Mouse (Mus musculus) limb, embryonic 14.5 days (tissue): ENCODE measurements around the gene Cpt1b. TPM values are rescaled to one million over a fixed set of nuclear protein-coding genes. Genes with fewer than 3 reads are reported as not detected.
A peak's percentile ranks its signal among the peaks of the same experiment; 100 is the strongest.

Experiments used
- ATAC-seq: fragments of 200-750 bp; cut with Nextera tagmentation; 2 replicates; pipeline ENCODE4 v1.8.0; 2017; ENCODE audit warnings: low read depth, moderate number of reproducible peaks, moderate TSS enrichment; ENCODE audit not compliant: low FRiP score
- DNase-seq: peaks from one replicate; pipeline ENCODE4 v3.0.0-alpha.2; 2015; ENCODE audit warnings: low spot score
- H3K27ac ChIP-seq: fragments of 300-500 bp; sonication (generic); replicated peaks from 2 replicates; pipeline ENCODE4 v1.5.1; 2014; ENCODE audit warnings: low read depth, mild to moderate bottlenecking, low read length, moderate library complexity, mixed read lengths
- H3K27me3 ChIP-seq: fragments of 300-500 bp; sonication (generic); 2 replicates; pipeline ENCODE4 v1.6.1; 2014; ENCODE audit warnings: low read length, mixed read lengths; ENCODE audit not compliant: control insufficient read depth, insufficient read depth
- H3K36me3 ChIP-seq: fragments of 300-500 bp; sonication (generic); 2 replicates; pipeline ENCODE4 v1.6.1; 2014; ENCODE audit warnings: mild to moderate bottlenecking, low read length, moderate library complexity, mixed read lengths; ENCODE audit not compliant: control insufficient read depth, insufficient read depth
- H3K4me1 ChIP-seq: fragments of 300-500 bp; sonication (generic); 2 replicates; pipeline ENCODE4 v1.6.1; 2014; ENCODE audit warnings: antibody characterized with exemption, low read length, mixed read lengths; ENCODE audit not compliant: control insufficient read depth, insufficient read depth
- H3K4me2 ChIP-seq: fragments of 300-500 bp; sonication (generic); replicated peaks from 2 replicates; pipeline ENCODE4 v1.6.1; 2014; ENCODE audit warnings: low read depth, mild to moderate bottlenecking, low read length, moderate library complexity; ENCODE audit not compliant: severe bottlenecking
- H3K4me3 ChIP-seq: fragments of 300-500 bp; sonication (generic); replicated peaks from 2 replicates; pipeline ENCODE4 v1.5.1; 2014; ENCODE audit warnings: low read length
- H3K9ac ChIP-seq: fragments of 300-500 bp; sonication (generic); 2 replicates; pipeline ENCODE4 v1.6.1; 2014; ENCODE audit warnings: mild to moderate bottlenecking, low read depth, low read length, moderate library complexity; ENCODE audit not compliant: severe bottlenecking
- H3K9me3 ChIP-seq: fragments of 300-500 bp; sonication (generic); 2 replicates; pipeline ENCODE4 v1.6.1; 2016; ENCODE audit warnings: low read length; ENCODE audit not compliant: control insufficient read depth
- POLR2A ChIP-seq: fragments of 200-500 bp; IDR thresholded peaks from 2 replicates; pipeline ENCODE4 v1.8.0; 2012; ENCODE audit warnings: inconsistent platforms, mild to moderate bottlenecking, moderate library complexity, borderline replicate concordance; ENCODE audit not compliant: insufficient read depth, insufficient read length; ENCODE audit errors: extremely low read depth
- WGBS: fragments of 180-500 bp; shearing (Covaris S2); extraction: QIAGEN DNeasy Blood & Tissue Kit; methylation state at CpG from one replicate; pipeline ENCODE4 v1.1.7; 2014; 5-methylcytosine and 5-hydroxymethylcytosine counted together
- polyA plus RNA-seq, 2 experiments: library from polyadenylated mRNA; depleted of rRNA in 1 of 2; stranded (reverse) in 1 of 2; unstranded in 1 of 2; fragments of >200 nt; fragmentation: Nextera tagmentation in 1 of 2; extraction: Ambion mirVana in 1 of 2; gene quantifications; 2 replicates each; pipeline versions ENCODE4 v1.2.1 to v1.2.3; 2012 to 2014

Gene Cpt1b
- polyA plus RNA-seq, 2 experiments, result 0.63 to 3.7 TPM

DNA sequence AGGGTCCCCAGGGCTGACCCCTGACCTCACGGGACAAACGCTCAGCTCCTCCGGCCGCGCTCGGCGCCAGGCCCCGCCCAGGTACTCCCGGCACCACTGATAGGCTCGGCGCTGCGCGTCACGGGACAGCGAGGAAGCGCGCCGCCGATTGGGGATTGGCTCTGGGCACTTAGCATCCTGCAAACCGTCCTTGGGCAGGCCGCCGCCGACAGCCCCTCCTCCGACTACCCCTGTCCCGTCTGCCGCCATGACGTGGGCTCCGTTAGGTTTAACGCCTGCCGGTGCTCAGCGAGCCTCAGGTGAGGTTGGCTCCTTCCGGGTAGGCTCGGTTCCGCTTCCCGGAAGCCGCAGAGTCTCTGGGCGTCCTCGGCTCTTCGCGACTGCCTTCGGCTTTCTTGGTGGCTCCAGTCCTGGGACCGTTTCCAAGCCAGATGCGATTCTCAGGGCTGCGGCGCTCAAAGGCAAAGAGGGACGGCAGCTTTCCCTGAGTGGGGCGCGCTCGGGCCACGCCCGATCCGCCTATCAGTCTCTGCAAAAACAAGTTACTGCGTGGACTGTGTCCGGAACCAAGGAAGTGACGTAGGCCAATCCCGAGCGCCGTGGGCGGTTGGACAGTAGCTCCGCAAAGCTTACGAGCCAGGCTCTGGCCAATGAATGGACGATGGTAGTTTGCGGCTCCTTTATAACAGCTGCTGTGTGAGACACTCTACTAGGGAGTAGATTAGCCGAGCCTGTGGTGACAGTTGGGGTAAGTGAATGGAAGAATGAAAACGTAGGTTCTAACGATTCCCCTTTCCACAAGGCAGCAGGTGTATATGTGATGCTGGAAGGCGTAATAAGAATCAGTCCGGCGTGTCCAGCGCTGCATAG is 3.9 kb upstream of the Cpt1b start, which contains the start of the genes C730034F03Rik, Gm44502 and Chkb:
Gene C730034F03Rik (plus strand): TSS at position 238 of the 870 bp plus-strand sequence.
Gene Gm44502 (minus strand): TSS at position 345 of the 870 bp plus-strand sequence.
Gene Chkb (minus strand): TSS at position 557 of the 870 bp plus-strand sequence.
- 0 out of 2 replicates have a peak, but pooled peaks have one; percentile 33 for TF ChIP-seq POLR2A
- Histone ChIP-seq H3K4me3 (peak within 1 kb of the TSS; percentile 68), H3K4me2 (peak within 1 kb of the TSS; percentile 92), H3K36me3 (peaks cover 19% of the 10 kb centered on the region), H3K27ac (peak within 1 kb of the TSS; percentile 92), H3K4me1 (peaks cover 6% of the 10 kb centered on the region), H3K9me3 (no peaks in the 10 kb centered on the region), H3K9ac (peak within 1 kb of the TSS; percentile 72), H3K27me3 (no peaks in the 10 kb centered on the region)
- under 1% methylated on average over 63 of the region's 70 CpGs for WGBS
- peak; percentile 93 for ATAC-seq
- DNase-seq, result peak; percentile 93

DNA sequence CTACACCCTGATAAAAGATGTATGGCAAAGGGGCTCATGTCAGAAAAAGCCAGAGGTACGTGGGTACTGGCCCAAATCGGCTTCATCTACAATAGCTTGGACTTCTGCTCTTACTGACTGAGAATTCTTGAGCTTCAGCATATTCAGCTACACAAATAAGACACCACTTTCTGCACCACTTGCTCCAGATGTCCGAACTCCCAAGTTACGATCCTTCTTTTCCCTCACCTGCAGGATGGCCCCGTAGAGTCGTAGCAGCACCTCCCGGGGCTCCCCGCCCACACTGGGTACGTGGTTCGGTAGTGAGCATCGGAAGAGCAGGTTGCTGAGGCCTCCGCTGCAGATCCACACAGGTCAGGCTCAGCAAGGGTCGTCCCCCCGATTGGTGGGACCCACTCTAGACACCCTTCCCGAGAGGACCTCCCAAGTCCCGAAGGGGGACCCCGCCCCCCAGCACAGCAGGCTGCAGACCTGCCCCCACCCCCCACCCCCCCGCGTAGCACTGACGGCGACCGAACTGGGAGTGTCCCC is 3.2 kb upstream of the Cpt1b start:
- ATAC-seq (peak; percentile 18; the same call in 1 of the 2 replicates), DNase-seq (no peak)
- TF ChIP-seq POLR2A, result no peak
- Histone ChIP-seq H3K27me3 (no peaks in the 10 kb centered on the region), H3K9me3 (no peaks in the 10 kb centered on the region), H3K9ac (peak overlapping the region; percentile 72), H3K4me3 (peak overlapping the region; percentile 68), H3K36me3 (peaks cover 19% of the 10 kb centered on the region), H3K4me1 (peaks cover 6% of the 10 kb centered on the region), H3K4me2 (peak overlapping the region; percentile 92), H3K27ac (peak overlapping the region; percentile 92; the same call in 1 of the 2 replicates)
- WGBS, result 7% methylated on average over 19 of the region's 22 CpGs

DNA sequence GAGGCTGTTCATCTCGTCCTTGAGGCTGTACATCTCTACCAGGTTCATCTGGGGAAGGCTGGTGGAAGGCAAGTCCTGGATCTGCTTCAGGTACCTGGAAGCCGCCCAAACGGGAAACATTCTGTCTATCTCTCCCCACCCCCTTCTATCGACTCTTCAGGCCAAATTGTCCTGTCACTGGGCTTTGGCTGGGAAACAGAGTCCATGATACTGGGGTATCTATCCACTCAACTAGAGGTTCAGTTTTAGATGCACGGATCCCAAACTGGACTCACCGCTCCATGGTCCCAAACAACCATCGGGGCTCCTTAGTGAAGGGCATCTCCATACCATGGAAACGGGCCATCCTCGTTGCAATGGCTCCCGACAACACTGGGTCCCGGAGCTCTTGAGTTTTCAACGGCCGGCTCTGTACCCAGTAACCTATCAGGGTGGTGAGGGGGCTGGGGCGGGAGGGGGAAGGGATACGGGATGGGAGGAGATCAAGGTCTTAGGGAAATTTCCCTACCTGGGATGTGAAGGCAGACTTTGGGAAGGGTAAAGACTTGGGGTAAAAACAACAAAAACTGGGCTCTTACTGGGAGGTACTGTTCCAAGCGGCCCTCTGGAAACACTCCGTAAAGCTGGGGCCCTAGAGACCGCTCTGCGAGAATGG is 2.6 kb upstream of the Cpt1b start:
- DNase-seq, result no peak
- 82% methylated on average over 19 of the region's 19 CpGs for WGBS

DNA sequence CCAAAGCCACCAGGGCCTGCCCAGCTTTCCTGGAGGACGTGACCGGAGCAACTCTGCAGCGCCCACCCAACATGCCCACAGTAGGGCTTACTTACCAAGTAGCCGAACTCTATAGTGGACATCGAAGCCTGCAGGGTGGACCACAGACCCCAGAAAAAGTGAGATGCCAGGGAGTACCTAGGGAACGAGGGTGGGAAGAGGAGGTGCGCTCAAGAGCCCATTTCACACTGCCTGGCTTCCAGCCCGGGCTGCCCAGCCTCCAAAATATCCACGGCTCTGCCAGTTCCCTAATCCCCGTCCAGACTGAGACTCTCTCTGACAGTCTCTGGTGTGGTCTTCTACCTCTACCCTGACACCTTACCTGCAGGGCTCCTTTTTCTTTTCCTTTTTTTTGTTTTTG is 1.1 kb upstream of the Cpt1b start:
- no peak overlapping the region for H3K4me2 ChIP-seq
- peaks cover 6% of the 10 kb centered on the region for H3K4me1 ChIP-seq
- peaks cover 23% of the 10 kb centered on the region for H3K36me3 ChIP-seq
- H3K27me3 ChIP-seq, result no peaks in the 10 kb centered on the region
- ATAC-seq, result no peak
- 92% methylated on average over 9 of the region's 10 CpGs for WGBS
- no peak overlapping the region for H3K9ac ChIP-seq
- no peaks in the 10 kb centered on the region for H3K9me3 ChIP-seq
- H3K27ac ChIP-seq, result no peak overlapping the region
- H3K4me3 ChIP-seq, result no peak overlapping the region
- DNase-seq, result no peak
- no peak for TF ChIP-seq POLR2A

More for the DNA sequence above, 2.6 kb upstream of the Cpt1b start:
- no peak for TF ChIP-seq POLR2A
- peak overlapping the region; percentile 68 for H3K4me3 ChIP-seq
- peak overlapping the region; percentile 72; the same call in 1 of the 2 replicates for H3K9ac ChIP-seq
- H3K27ac ChIP-seq, result no peak overlapping the region
- H3K9me3 ChIP-seq, result no peaks in the 10 kb centered on the region
- H3K36me3 ChIP-seq, result peaks cover 19% of the 10 kb centered on the region
- peak overlapping the region; percentile 92 for H3K4me2 ChIP-seq
- peaks cover 6% of the 10 kb centered on the region for H3K4me1 ChIP-seq
- no peaks in the 10 kb centered on the region for H3K27me3 ChIP-seq
- ATAC-seq, result no peak

DNA sequence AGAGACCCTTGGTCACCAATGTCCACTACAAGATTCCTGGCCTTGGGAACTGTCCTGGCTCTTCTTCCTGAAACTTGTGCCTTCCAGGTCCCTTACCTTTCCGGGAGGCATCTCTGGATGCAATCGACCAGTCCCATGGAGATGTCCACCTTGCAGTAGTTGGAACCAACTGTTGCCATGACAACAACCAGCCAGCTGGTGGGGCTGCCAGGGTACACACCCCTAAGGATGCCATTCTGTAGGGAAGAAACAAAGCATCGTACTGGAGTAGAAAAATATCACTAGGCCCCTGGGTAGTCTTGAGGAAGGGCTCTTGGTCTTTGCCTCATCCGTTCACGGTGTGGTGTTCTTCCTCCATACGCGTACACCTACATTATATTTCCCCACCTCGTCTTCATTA is 1.0 kb downstream of the Cpt1b start:
- Histone ChIP-seq H3K4me2 (no peak overlapping the region), H3K4me1 (peaks cover 6% of the 10 kb centered on the region), H3K4me3 (no peak overlapping the region), H3K27ac (no peak overlapping the region), H3K36me3 (peaks cover 30% of the 10 kb centered on the region), H3K27me3 (no peaks in the 10 kb centered on the region), H3K9ac (no peak overlapping the region), H3K9me3 (no peaks in the 10 kb centered on the region)
- DNase-seq, result no peak
- no peak for TF ChIP-seq POLR2A
- ATAC-seq, result no peak
- WGBS, result 86% methylated on average over 8 of the region's 8 CpGs
